Mouse (Mus musculus) skeletal muscle tissue, postnatal 0 days (tissue): ENCODE measurements around the gene Snrnp200. TPM values are rescaled to one million over a fixed set of nuclear protein-coding genes. Genes with fewer than 3 reads are reported as not detected.

Experiments
- polyA plus RNA-seq: library from polyadenylated mRNA; unstranded; fragments of >200 nt; fragmentation: Nextera tagmentation; extraction: Ambion mirVana; gene quantifications from 2 replicates; pipeline ENCODE4 v1.2.1, GENCODE M21; 2015

Gene Snrnp200
- polyA plus RNA-seq, result 15.6 and 18.9 TPM in 2 replicates

GRCm38 (mm10) chr2:127207547-127208451 is at the start of gene Snrnp200, which contains the start of gene 1810024B03Rik:
Gene Snrnp200, plus strand, starts transcription at chr2:127208386.
Gene 1810024B03Rik, minus strand, starts transcription at chr2:127208280.

GRCm38 (mm10) chr2:127247592-127248333 is 39.6 kb downstream of the Snrnp200 start, which contains the start of the genes Ciao1 and Tmem127:
Gene Ciao1, minus strand, starts transcription at chr2:127247816.
Gene Tmem127, plus strand, starts transcription at chr2:127247908.

GRCm38 (mm10) chr2:127269491-127270299 is 61.5 kb downstream of the Snrnp200 start, which contains the start of gene Stard7:
Gene Stard7, plus strand, starts transcription at chr2:127270218.

Other genes starting within 250 kb of the Snrnp200 start
- gene Ap4e1, start 199.7 kb upstream of the Snrnp200 start, polyA plus RNA-seq, result 5.2 and 6.1 TPM in 2 replicates
- 24.0 and 30.8 TPM in 2 replicates for gene Blvra, start 137.7 kb upstream of the Snrnp200 start, polyA plus RNA-seq
- gene Ncaph, start 74.4 kb upstream of the Snrnp200 start, polyA plus RNA-seq, result 14.4 and 16.8 TPM in 2 replicates
- 9.9 and 12.2 TPM in 2 replicates for gene Itpripl1, start 64.9 kb upstream of the Snrnp200 start, polyA plus RNA-seq
- 1.3 and 1.4 TPM in 2 replicates for gene 1810024B03Rik, start 106 bp upstream of the Snrnp200 start, polyA plus RNA-seq
- 57.0 and 59.0 TPM in 2 replicates for gene Ciao1, start 39.4 kb downstream of the Snrnp200 start, polyA plus RNA-seq
- 26.8 and 28.6 TPM in 2 replicates for gene Tmem127, start 39.5 kb downstream of the Snrnp200 start, polyA plus RNA-seq
- gene Stard7, start 61.8 kb downstream of the Snrnp200 start, polyA plus RNA-seq, result 106 and 128 TPM in 2 replicates
- 8.7 and 11.3 TPM in 2 replicates for gene Dusp2, start 127.8 kb downstream of the Snrnp200 start, polyA plus RNA-seq
- 0.24 and 0.41 TPM in 2 replicates for gene Astl, start 130.3 kb downstream of the Snrnp200 start, polyA plus RNA-seq
- 1.4 and 1.5 TPM in 2 replicates for gene Adra2b, start 154.8 kb downstream of the Snrnp200 start, polyA plus RNA-seq
- gene Gpat2, start 216.8 kb downstream of the Snrnp200 start, polyA plus RNA-seq, result 0.17 and 0.19 TPM in 2 replicates
- gene Fahd2a, start 236.2 kb downstream of the Snrnp200 start, polyA plus RNA-seq, result 18.3 and 20.6 TPM in 2 replicates